Mouse (Mus musculus) forebrain, embryonic 10.5 days (tissue): ENCODE measurements around the gene Eml6. TPM values are rescaled to one million over a fixed set of nuclear protein-coding genes. Genes with fewer than 3 reads are reported as not detected.
"Not testable (repeated sequence)": the region's sequence is repeated elsewhere in the genome, so short reads cannot be mapped to it uniquely, and the experiment has no call there.

Source experiments
- DNase-seq: peaks from one replicate; pipeline ENCODE4 v3.0.0-alpha.2; 2017; ENCODE audit warnings: low spot score; ENCODE audit errors: extremely low spot score
- H3K27ac ChIP-seq: fragments of 300-500 bp; sonication (generic); 2 replicates; pipeline ENCODE4 v1.5.1; 2016; ENCODE audit warnings: mild to moderate bottlenecking
- H3K27me3 ChIP-seq: fragments of 300-500 bp; sonication (generic); 2 replicates; pipeline ENCODE4 v1.6.1; 2016; ENCODE audit warnings: mild to moderate bottlenecking; ENCODE audit not compliant: poor library complexity, severe bottlenecking
- H3K36me3 ChIP-seq: fragments of 300-500 bp; sonication (generic); replicated peaks from 2 replicates; pipeline ENCODE4 v1.6.1; 2016; ENCODE audit warnings: mild to moderate bottlenecking, moderate library complexity
- H3K4me1 ChIP-seq: fragments of 300-500 bp; sonication (generic); 2 replicates; pipeline ENCODE4 v1.6.1; 2016
- H3K4me3 ChIP-seq: fragments of 300-500 bp; sonication (generic); 2 replicates; pipeline ENCODE4 v1.5.1; 2016; ENCODE audit warnings: mild to moderate bottlenecking, moderate library complexity
- H3K9me3 ChIP-seq: fragments of 300-500 bp; sonication (generic); 2 replicates; pipeline ENCODE4 v1.6.1; 2016; ENCODE audit warnings: mild to moderate bottlenecking, moderate library complexity
- WGBS: fragments of 180-500 bp; shearing (Covaris S2); methylation state at CpG from one replicate; pipeline ENCODE4 v1.1.7; 2016; 5-methylcytosine and 5-hydroxymethylcytosine counted together
- polyA plus RNA-seq: library from polyadenylated mRNA; unstranded; fragments of >200 nt; fragmentation: Nextera tagmentation; extraction: Ambion mirVana; gene quantifications from 2 replicates; pipeline ENCODE4 v1.2.1, GENCODE M21; 2016

Eml6 gene
- polyA plus RNA-seq, 1 experiment from 2014 or later: 0.92 TPM

DNA sequence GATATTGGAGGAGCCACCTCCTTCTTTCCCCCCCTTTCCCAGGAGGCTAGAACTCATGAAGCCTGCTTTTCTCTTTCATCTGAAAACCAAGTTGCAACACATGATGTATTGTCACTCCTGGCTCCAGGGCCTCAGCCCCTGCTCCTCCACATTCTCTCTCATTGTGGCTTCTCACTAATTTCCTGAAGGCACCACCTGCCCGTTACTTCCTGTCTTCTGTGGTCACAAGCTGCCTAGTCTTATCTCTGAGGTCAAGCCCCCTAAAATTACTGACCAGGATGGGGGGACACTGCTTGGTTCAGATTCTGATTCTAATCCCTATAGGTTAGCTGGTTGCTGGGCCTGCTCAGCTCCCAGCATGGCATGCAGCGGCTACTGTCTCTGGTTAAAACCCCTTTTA lies 251.1 kb downstream of the Eml6 start:
- peaks cover 10% of the 10 kb centered on the region; the same call in 1 of the 2 replicates for H3K4me1 ChIP-seq
- H3K4me3 ChIP-seq: no peak overlapping the region
- 0 out of 2 replicates have a peak overlapping the region, but pooled peaks have one; percentile 44 for H3K27ac ChIP-seq
- no peaks in the 10 kb centered on the region for H3K36me3 ChIP-seq
- H3K27me3 ChIP-seq: peaks cover 17% of the 10 kb centered on the region
- DNase-seq: no peak
- no peaks in the 10 kb centered on the region for H3K9me3 ChIP-seq
- WGBS: 69% methylated on average over 2 of the region's 2 CpGs

DNA sequence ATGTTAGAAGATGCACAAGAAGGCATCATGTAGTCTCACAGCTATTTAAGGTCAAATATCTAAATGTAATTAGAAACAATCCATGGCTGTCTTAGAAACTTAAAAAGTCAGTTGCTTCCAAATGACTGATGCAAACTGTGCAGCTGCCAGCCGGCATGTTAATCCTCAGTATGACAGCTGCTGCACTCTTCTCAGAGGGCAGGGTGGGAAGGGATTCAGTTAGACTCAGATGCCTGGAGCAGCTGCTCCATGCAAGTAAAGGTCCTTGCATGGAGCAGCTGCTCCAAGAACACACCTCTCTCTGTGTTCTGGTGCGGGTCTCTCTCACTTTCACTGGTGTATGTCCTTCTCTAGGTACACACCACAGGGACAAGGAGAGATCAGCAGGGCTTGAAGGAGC lies 251.5 kb downstream of the Eml6 start:
- no peaks in the 10 kb centered on the region for H3K36me3 ChIP-seq
- peaks cover 7% of the 10 kb centered on the region; the same call in 1 of the 2 replicates for H3K4me1 ChIP-seq
- WGBS: 53% methylated on average over 2 of the region's 2 CpGs
- H3K27me3 ChIP-seq: peaks cover 22% of the 10 kb centered on the region
- no peak for DNase-seq
- H3K4me3 ChIP-seq: no peak overlapping the region
- H3K9me3 ChIP-seq: no peaks in the 10 kb centered on the region
- H3K27ac ChIP-seq: 0 out of 2 replicates have a peak overlapping the region, but pooled peaks have one; percentile 44

DNA sequence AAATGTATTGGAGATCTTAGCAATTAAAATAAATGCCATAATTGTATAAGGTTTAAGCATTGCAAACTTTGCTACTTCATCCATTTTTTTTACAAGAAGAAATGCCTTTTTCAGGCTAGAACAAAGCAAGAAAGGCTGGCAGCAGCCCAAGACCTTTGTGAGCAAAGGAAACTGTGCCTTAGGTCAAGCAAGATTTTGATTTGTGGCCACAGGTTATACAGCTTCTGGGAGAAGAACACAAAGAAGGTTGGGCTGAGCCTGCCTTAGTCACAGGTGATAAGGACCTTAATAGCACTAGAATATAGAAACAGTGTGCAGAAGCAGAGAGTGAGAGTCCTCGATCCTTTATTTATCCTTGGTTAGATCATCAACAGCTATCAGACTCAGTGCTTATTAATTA lies 253.6 kb downstream of the Eml6 start:
- WGBS: 93% methylated on average over 1 of the region's 1 CpGs
- no peaks in the 10 kb centered on the region for H3K9me3 ChIP-seq
- H3K36me3 ChIP-seq: no peaks in the 10 kb centered on the region
- peaks cover 29% of the 10 kb centered on the region for H3K27me3 ChIP-seq
- DNase-seq: no peak
- no peak overlapping the region for H3K4me3 ChIP-seq
- H3K27ac ChIP-seq: no peak overlapping the region
- peaks cover 12% of the 10 kb centered on the region for H3K4me1 ChIP-seq

DNA sequence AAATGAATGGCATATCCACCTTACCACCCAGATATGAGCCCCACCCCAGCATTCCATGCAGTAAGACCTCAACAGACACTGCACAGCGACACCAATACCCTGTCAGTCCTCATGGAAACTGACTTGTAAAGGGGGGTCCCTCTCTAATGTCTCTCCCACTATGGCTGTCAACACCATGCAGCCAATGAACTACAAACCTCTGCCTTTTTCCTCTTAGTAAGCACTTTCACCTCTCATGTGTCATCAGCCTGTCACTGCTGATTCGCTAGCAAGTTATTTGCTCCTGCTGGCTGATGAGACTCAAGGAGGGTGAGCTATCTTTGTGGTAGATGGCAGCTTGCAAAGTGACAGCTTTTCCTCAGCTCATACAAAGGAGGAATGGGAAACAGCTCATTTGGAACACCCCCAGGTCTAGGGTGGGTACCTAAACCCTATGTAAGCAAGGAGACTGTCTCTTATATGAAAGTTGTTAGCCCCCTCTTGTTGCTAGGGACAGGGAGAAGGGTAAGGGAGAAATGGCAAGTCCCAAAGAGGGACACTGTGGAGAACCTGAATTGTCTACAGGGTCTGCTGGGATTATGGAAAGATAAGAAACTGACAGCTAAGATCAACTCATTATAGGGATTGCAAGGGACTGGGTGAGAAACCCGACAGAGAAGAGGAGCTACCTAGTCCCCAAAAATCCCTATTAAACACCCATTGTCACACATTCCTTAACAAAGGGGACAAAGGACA lies 255.0 kb downstream of the Eml6 start:
- 62% methylated on average over 3 of the region's 3 CpGs for WGBS

DNA sequence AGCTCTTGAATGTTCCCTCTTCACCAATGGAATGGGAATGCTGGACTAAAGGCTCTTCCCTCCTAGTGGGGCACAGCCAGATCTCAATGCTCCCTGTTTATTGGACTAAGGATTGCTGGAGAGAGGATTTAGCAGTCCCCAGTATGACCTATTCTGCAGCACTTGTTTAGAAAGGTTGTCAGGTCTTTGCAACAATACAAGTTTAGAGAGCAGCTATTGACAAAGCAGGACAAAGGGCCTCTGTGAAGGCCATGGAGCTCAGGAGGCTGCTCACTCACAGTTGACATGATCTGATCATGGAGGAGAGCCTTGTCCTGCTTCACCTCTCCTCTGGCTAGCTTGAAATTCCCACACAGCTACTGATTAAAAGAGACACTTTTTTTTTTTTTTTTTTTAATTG lies 257.3 kb downstream of the Eml6 start:
- DNase-seq: no peak
- Histone ChIP-seq H3K4me1 (peaks cover 13% of the 10 kb centered on the region), H3K36me3 (no peaks in the 10 kb centered on the region), H3K27ac (no peak overlapping the region), H3K4me3 (no peak overlapping the region), H3K9me3 (no peaks in the 10 kb centered on the region), H3K27me3 (peaks cover 48% of the 10 kb centered on the region)

More for the DNA sequence above, 255.0 kb downstream of the Eml6 start:
- H3K27me3 ChIP-seq: peaks cover 43% of the 10 kb centered on the region
- no peak overlapping the region for H3K27ac ChIP-seq
- H3K4me1 ChIP-seq: peaks cover 12% of the 10 kb centered on the region
- no peaks in the 10 kb centered on the region for H3K9me3 ChIP-seq
- no peaks in the 10 kb centered on the region for H3K36me3 ChIP-seq
- DNase-seq: no peak
- H3K4me3 ChIP-seq: no peak overlapping the region

DNA sequence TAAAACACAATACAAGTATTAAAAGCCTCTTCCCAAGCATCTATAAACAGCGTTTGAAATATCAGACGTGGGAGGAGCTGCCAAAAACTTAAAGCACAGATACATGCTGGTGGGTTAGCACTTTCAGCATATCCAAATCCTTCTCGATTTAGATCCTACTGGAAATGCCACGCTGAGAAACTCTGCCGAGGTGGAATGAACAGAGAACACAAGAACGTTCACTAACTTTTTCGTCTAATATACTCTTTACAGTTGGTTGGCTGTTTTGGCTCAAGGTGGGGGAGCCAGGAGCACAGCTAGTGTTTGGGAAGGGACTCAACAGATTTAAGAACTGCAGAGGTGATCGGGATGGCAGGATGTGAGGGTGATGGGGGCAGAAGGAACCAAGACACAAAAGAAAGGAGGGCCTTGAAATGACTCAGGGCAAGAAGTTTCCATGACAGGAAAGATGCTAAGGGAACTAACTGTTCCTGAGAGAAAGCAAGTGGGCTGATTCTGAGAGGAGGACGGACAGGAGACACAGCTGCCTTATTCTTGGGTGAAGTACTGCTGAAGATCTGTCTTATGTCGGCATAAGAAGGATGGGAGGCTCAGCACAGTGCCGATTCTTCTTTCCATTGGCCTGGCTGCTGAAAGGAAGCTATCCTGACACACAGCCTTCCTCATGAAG lies 259.4 kb downstream of the Eml6 start:
- no peak for DNase-seq
- H3K4me3 ChIP-seq: no peak overlapping the region
- peaks cover 13% of the 10 kb centered on the region for H3K4me1 ChIP-seq
- H3K27ac ChIP-seq: no peak overlapping the region
- H3K9me3 ChIP-seq: no peaks in the 10 kb centered on the region
- H3K36me3 ChIP-seq: no peaks in the 10 kb centered on the region
- 86% methylated on average over 11 of the region's 11 CpGs for WGBS
- H3K27me3 ChIP-seq: peaks cover 43% of the 10 kb centered on the region

DNA sequence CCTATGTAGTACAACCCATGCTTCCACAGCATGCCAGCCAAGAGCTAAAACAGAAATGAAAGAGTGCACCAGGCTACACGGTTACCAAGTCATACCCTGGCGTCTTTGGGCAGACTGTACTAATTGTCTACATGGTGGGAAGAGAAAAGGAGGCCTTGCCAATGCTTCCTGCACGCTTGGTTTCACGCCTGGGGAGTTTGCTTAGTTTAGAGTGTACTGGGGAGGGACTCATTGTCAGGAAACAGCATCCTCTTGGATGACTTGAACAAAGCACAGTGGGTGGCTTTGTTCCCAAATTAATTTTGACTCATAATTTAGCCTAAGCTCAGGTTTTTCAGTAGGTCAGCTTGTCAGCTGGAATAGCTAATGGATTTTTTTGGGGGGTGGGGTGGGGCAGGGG lies 260.8 kb downstream of the Eml6 start:
- DNase-seq: no peak
- 55% methylated on average over 4 of the region's 4 CpGs for WGBS
- no peak overlapping the region for H3K4me3 ChIP-seq

DNA sequence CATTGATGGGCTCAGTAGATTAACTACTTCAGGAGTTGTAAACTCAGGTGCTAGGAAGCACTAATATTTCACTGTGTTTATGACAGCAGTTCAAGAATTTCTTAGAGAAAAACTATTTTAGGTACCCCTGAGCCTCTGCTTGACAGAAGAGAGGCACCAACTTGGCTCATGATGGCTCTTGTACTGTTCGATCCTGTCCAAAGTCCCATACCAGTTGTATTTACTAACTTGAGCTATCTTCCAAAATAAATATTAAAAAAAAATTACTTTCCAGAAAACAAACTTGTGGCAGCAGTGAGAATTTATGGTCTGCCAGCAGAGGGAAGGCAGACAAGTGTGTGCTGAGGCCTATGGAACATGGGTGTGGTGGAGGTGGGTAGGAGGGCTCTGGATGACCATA lies 263.1 kb downstream of the Eml6 start:
- H3K27me3 ChIP-seq: peaks cover 24% of the 10 kb centered on the region
- no peak overlapping the region for H3K27ac ChIP-seq
- no peak overlapping the region for H3K4me3 ChIP-seq
- no peaks in the 10 kb centered on the region for H3K36me3 ChIP-seq
- no peaks in the 10 kb centered on the region for H3K9me3 ChIP-seq
- peaks cover 8% of the 10 kb centered on the region; the same call in 1 of the 2 replicates for H3K4me1 ChIP-seq
- 98% methylated on average over 1 of the region's 1 CpGs for WGBS
- DNase-seq: no peak

More for the DNA sequence above, 260.8 kb downstream of the Eml6 start:
- Histone ChIP-seq H3K27me3 (peaks cover 33% of the 10 kb centered on the region), H3K9me3 (no peaks in the 10 kb centered on the region), H3K4me1 (peaks cover 13% of the 10 kb centered on the region), H3K27ac (no peak overlapping the region), H3K36me3 (no peaks in the 10 kb centered on the region)

DNA sequence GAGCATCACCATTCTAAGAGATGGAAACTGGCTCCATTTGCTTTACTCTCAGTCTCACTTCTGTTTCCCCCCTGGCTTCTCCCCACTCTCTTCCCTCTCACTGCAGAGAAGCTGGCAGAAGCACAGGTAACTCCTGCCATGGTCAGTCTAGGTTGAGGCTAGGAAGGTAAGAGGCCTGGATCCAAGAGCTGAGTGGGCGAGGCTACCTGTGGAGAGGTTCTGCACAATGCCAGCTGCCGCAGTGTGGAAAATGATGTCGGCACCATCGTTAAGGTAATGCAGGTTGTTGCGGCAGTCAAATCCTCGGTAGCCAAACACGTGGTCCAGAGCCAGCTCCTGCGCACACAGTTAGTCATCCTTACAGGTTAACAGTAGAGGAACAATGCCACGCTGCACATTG lies 264.4 kb downstream of the Eml6 start:
- WGBS: 92% methylated on average over 9 of the region's 9 CpGs
- no peak overlapping the region for H3K4me3 ChIP-seq
- H3K36me3 ChIP-seq: no peaks in the 10 kb centered on the region
- peaks cover 8% of the 10 kb centered on the region; the same call in 1 of the 2 replicates for H3K4me1 ChIP-seq
- no peaks in the 10 kb centered on the region for H3K9me3 ChIP-seq
- H3K27me3 ChIP-seq: peaks cover 10% of the 10 kb centered on the region
- no peak for DNase-seq
- no peak overlapping the region for H3K27ac ChIP-seq

DNA sequence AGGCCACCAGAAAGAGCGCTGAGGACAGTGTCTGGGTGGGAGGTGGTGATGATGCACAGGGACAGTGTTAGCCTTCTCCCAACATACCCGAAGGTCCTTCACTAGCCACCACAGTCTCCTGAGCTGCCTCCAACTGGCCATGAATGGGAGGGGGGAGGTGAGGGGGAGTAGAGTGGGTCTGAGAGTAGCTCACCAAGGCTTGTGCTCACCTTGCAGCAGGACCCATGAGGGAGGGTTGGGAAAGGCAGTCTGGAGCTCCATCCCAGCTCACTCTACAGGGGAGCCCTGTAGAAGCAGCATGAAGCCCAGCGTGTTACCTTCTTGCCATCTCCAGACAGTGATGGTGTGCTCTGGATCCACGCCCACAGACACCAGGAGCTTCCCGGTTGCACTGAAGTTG lies 267.2 kb downstream of the Eml6 start:
- WGBS: 93% methylated on average over 5 of the region's 5 CpGs
- DNase-seq: no peak
- no peaks in the 10 kb centered on the region for H3K4me1 ChIP-seq
- H3K9me3 ChIP-seq: no peaks in the 10 kb centered on the region
- 0 out of 2 replicates have a peak, but pooled peaks cover under 1% of the 10 kb centered on the region for H3K27me3 ChIP-seq
- no peak overlapping the region for H3K4me3 ChIP-seq
- no peaks in the 10 kb centered on the region for H3K36me3 ChIP-seq
- no peak overlapping the region for H3K27ac ChIP-seq

DNA sequence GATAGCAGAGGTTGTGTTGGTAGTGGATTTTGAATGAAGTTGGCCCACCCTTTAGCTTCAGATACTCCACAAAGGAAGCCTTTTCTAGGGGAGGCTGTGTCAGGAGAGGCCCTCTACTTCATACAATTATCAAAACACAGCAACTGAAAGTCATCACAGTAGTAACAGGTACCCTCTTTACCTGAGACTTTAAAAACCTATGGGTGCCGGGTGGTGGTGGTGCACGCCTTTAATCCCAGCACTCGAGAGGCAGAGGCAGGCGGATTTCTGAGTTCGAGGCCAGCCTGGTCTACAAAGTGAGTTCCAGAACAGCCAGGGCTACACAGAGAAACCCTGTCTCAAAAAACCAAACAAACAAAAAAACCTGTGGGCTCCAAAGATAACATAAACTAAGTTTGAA lies 269.8 kb downstream of the Eml6 start:
- H3K4me3 ChIP-seq, H3K4me1 ChIP-seq, H3K27me3 ChIP-seq, H3K36me3 ChIP-seq, DNase-seq, H3K27ac ChIP-seq, H3K9me3 ChIP-seq: not testable (repeated sequence)
- WGBS: 91% methylated on average over 5 of the region's 5 CpGs

DNA sequence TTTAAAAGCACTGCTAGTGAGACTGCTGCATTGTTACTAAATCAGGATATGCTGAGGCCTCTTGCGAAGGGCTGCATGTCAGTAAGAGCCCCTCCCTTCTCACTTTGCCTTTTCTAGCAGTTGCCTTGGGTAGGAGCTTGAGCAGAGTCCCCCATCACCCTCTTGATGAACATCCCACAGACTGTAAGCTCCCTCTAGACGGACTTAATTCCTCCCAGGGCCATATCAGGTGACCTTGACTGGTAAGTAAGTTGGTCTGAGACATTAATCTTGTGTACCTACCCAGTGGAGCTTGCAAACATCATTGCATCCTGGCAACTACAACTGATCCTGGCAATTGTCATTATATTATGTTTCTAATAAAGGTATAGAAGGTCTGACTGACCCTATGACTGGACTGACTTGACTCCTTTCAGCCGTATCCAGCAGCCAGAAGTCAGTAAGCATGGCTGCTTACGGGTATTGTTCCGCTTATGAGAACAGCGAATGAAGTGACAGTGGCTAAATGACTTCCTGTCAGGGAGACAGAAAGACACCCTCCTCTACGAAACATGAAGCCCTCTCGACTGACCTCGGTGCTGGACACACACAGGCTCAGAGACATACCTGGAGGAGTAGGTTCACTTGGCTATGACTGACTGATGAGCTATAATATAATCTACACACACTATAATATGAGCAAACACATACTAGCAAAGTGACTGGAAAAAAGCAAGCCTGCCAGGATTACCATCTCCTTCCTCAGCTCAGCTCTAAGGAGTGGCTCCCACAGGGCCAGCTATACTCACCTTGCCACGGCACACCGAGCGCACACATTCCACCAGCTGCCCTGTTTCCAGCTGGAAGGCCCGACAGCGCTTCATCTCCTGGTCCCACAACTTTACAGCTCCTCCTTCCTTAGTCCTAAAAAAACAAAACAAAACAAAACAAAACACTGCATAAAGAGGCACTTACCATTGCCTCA lies 273.9 kb downstream of the Eml6 start:
- H3K4me3 ChIP-seq: no peak overlapping the region
- H3K4me1 ChIP-seq: no peaks in the 10 kb centered on the region
- H3K36me3 ChIP-seq: peaks cover 12% of the 10 kb centered on the region
- no peaks in the 10 kb centered on the region for H3K27me3 ChIP-seq
- 93% methylated on average over 14 of the region's 14 CpGs for WGBS
- no peaks in the 10 kb centered on the region for H3K9me3 ChIP-seq
- no peak overlapping the region for H3K27ac ChIP-seq
- no peak for DNase-seq
